Mouse (Mus musculus) myocyte (in vitro differentiated cells): ENCODE measurements around the gene Aqp1. TPM values are rescaled to one million over a fixed set of nuclear protein-coding genes. Genes with fewer than 3 reads are reported as not detected.
A peak's percentile ranks its signal among the peaks of the same experiment; 100 is the strongest.

Experiments
- H3K27me3 ChIP-seq: one replicate; pipeline ENCODE4 v1.6.1; 2011; ENCODE audit not compliant: control insufficient read depth, insufficient read depth, insufficient read length
- H3K36me3 ChIP-seq: one replicate; pipeline ENCODE4 v1.6.1; 2011; ENCODE audit not compliant: control insufficient read depth, insufficient read depth
- H3K4me2 ChIP-seq: one replicate; pipeline ENCODE4 v1.6.1; 2011; ENCODE audit warnings: low read depth, control low read depth
- H3K4me3 ChIP-seq: one replicate; pipeline ENCODE4 v1.5.1; 2011; ENCODE audit warnings: mild to moderate bottlenecking, control low read depth, moderate library complexity
- H3K79me2 ChIP-seq: one replicate; pipeline ENCODE4 v1.6.1; 2011; ENCODE audit not compliant: control insufficient read depth, insufficient read depth
- H3ac ChIP-seq: one replicate; pipeline ENCODE4 v1.6.1; 2011; ENCODE audit not compliant: control insufficient read depth, insufficient read length
- CEBPB ChIP-seq: IDR thresholded peaks from 2 replicates; pipeline ENCODE4 v1.6.1; 2011; ENCODE audit warnings: mild to moderate bottlenecking, moderate library complexity; ENCODE audit not compliant: poor library complexity, insufficient read depth, severe bottlenecking
- E2F4 ChIP-seq: IDR thresholded peaks from one replicate; pipeline ENCODE4 v1.6.1; 2011; ENCODE audit warnings: mild to moderate bottlenecking, control low read depth, moderate library complexity; ENCODE audit not compliant: insufficient read depth
- MAX ChIP-seq: IDR thresholded peaks from one replicate; pipeline ENCODE4 v1.6.1; 2011; ENCODE audit warnings: low read depth, mild to moderate bottlenecking, control low read depth
- MYOD1 ChIP-seq, 3 experiments: IDR thresholded peaks; one replicate each; pipeline ENCODE4 v1.6.1; 2011; ENCODE audit warnings: control low read depth in 2 of 3, low read depth in 2 of 3, mild to moderate bottlenecking in 2 of 3, moderate library complexity in 1 of 3; ENCODE audit not compliant: insufficient read length in 2 of 3, control insufficient read depth in 1 of 3
- MYOG ChIP-seq, 3 experiments: IDR thresholded peaks; one replicate each; pipeline ENCODE4 v1.6.1; 2011; ENCODE audit warnings: control low read depth in 2 of 3, low read depth in 2 of 3, mild to moderate bottlenecking in 2 of 3; ENCODE audit not compliant: insufficient read length in 2 of 3, control insufficient read depth in 1 of 3, insufficient read depth in 1 of 3
- POLR2A ChIP-seq: IDR thresholded peaks from one replicate; pipeline ENCODE4 v1.6.1; 2011; ENCODE audit warnings: low read depth, mild to moderate bottlenecking, control low read depth, moderate library complexity; ENCODE audit not compliant: insufficient read length
- POLR2AphosphoS2 ChIP-seq: IDR thresholded peaks from one replicate; pipeline ENCODE4 v1.6.1; 2011; ENCODE audit warnings: low read depth, control low read depth; ENCODE audit not compliant: insufficient read length
- REST ChIP-seq: IDR thresholded peaks from one replicate; pipeline ENCODE4 v1.6.1; 2011; ENCODE audit warnings: mild to moderate bottlenecking, control low read depth, moderate library complexity; ENCODE audit not compliant: insufficient read depth, insufficient read length
- SRF ChIP-seq: IDR thresholded peaks from one replicate; pipeline ENCODE4 v1.6.1; 2011; ENCODE audit warnings: low read depth; ENCODE audit not compliant: control insufficient read depth, insufficient read length
- TCF12 ChIP-seq: IDR thresholded peaks from one replicate; pipeline ENCODE4 v1.6.1; 2011; ENCODE audit warnings: mild to moderate bottlenecking, control low read depth; ENCODE audit not compliant: poor library complexity, insufficient read depth, severe bottlenecking
- TCF3 ChIP-seq: IDR thresholded peaks from one replicate; pipeline ENCODE4 v1.6.1; 2011; ENCODE audit warnings: low read depth, control low read depth; ENCODE audit not compliant: insufficient read length
- USF1 ChIP-seq: IDR thresholded peaks from one replicate; pipeline ENCODE4 v1.6.1; 2011; ENCODE audit warnings: low read depth, mild to moderate bottlenecking, control low read depth, moderate library complexity
- polyA plus RNA-seq: library from polyadenylated mRNA; unstranded; fragments of >200 nt; fragmentation: generic; extraction: Trizol; gene quantifications from one replicate; pipeline ENCODE4 v1.2.1, GENCODE M21; 2012; ENCODE audit warnings: missing spikeins

Aqp1 gene
- polyA plus RNA-seq, 1 experiment, result 32.0 TPM

DNA sequence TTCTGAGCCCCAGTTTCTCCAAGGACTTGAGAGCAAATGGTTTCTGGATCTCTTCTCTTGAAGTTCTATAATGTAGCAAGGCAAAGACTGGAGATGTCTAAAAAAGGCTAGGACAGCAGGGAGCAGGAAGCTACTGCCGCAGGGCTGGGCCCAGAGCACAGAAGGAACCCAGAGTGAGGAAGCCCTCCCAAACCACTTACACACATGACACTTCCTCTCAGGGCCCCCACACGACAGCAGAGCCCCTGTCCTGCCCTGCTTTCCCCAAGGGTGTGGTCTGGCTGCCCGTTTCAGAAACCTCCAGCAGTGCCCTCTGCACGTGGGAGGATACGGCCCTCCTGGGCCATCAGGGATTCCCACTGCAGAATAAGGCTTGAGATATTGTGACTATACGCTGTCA lies 4.9 kb upstream of the Aqp1 start:
- Histone ChIP-seq H3K36me3 (no peaks in the 10 kb centered on the region), H3K27me3 (no peaks in the 10 kb centered on the region), H3ac (no peak overlapping the region), H3K4me3 (no peak overlapping the region), H3K4me2 (no peak overlapping the region), H3K79me2 (no peaks in the 10 kb centered on the region)
- no peak for TF ChIP-seq MYOD1 (IDR thresholded peaks at IDR 0.05; ENCODE audit: control insufficient read depth in 1 of 3, insufficient read length in 2 of 3, low read depth in 2 of 3)
- no peak for TF ChIP-seq POLR2AphosphoS2
- TF ChIP-seq MYOG (IDR thresholded peaks at IDR 0.05; ENCODE audit: control insufficient read depth in 1 of 3, insufficient read depth in 1 of 3, insufficient read length in 2 of 3, low read depth in 2 of 3), result no peak
- TF ChIP-seq TCF12, result no peak
- no peak for TF ChIP-seq MAX
- TF ChIP-seq USF1, result no peak

DNA sequence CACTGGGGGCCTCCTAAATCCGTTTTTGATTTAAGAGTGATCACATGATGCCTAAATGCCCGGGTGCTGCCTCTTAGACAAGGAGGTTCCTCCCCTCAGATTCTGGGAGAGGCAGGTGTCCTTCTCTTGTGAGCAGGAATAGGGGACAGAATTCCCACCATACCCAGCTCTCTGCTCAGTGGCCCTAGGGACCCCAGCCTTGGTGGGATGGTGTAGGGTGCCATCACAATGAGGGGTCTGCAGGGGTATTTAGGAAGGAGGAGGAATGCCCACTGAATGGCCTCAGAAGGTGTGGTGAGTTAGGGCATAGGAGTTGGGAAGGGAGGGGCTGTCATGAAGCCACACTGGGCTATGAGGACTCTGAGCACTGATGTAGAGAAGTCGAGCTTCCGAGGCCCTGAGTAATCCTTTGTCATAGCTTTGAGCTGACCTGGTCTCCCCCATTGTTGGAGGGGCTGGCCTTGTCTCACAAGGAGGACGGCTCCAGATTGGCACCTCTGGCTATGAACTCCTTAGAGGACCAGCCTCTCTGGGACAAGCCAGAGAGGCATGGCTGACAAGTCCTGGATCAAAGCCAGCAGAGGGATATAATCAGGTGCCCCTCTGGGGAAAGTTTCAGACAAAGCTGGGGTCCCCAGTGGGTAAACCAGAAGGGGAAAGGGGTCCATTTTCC lies 4.0 kb upstream of the Aqp1 start:
- H3K36me3 ChIP-seq, result no peaks in the 10 kb centered on the region
- no peak overlapping the region for H3ac ChIP-seq
- H3K27me3 ChIP-seq, result no peaks in the 10 kb centered on the region
- no peak overlapping the region for H3K4me3 ChIP-seq
- no peak for TF ChIP-seq MAX
- TF ChIP-seq TCF12, result no peak
- no peak for TF ChIP-seq POLR2AphosphoS2
- TF ChIP-seq E2F4, result no peak
- TF ChIP-seq MYOG (IDR thresholded peaks at IDR 0.05; ENCODE audit: control insufficient read depth in 1 of 3, insufficient read depth in 1 of 3, insufficient read length in 2 of 3, low read depth in 2 of 3), result no peak
- H3K4me2 ChIP-seq, result no peak overlapping the region
- H3K79me2 ChIP-seq, result no peaks in the 10 kb centered on the region

DNA sequence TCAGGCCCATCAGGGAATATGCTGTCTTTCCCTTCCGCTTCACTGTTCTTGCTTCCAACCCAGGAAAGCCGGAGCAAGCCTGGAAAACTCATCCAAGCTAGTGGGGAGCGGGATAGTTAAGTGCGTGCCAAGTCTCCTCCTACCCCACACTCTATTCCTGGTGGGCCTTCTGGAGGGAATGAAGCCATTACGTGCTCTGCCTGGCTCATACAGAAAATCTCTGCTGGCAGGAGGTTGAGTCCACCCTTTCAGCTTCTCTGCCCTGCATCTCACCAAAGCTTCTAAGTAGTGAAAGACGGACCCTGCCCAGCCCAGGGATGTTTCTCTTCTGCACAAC lies 3.5 kb upstream of the Aqp1 start:
- no peak overlapping the region for H3K4me2 ChIP-seq
- no peak for TF ChIP-seq POLR2AphosphoS2
- no peak for TF ChIP-seq E2F4
- no peak for TF ChIP-seq CEBPB
- TF ChIP-seq MAX, result no peak
- no peak for TF ChIP-seq USF1
- TF ChIP-seq SRF, result no peak
- no peak for TF ChIP-seq TCF12
- TF ChIP-seq TCF3, result no peak
- no peak for TF ChIP-seq POLR2A
- H3K36me3 ChIP-seq, result no peaks in the 10 kb centered on the region

DNA sequence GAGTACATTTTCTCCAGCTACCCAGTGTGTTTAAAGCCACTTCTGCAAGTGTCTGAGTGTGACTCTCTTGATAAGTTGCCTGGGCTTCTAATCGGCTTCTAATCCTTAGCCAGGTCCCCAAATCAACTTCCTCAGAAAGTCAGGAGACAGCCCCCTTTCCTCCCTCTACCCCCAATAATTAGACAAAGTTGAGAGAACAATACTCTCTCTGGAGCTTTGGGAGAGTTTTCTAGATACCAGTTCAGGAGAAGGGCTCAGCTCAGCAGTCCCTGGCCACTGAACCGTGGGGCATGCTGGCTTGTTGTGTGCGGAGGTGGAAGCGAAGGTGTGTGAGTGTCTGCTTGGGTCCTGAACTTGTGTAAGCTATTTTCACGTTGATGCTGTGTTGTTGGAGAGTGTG lies 1.0 kb downstream of the Aqp1 start:
- Histone ChIP-seq H3K36me3 (no peaks in the 10 kb centered on the region), H3K4me3 (peak overlapping the region; percentile 15), H3ac (no peak overlapping the region), H3K27me3 (no peaks in the 10 kb centered on the region), H3K4me2 (peak overlapping the region; percentile 74), H3K79me2 (no peaks in the 10 kb centered on the region)
- no peak for TF ChIP-seq MYOD1 (IDR thresholded peaks at IDR 0.05; ENCODE audit: control insufficient read depth in 1 of 3, insufficient read length in 2 of 3, low read depth in 2 of 3)
- TF ChIP-seq E2F4, result no peak
- TF ChIP-seq REST, result no peak
- TF ChIP-seq POLR2A, result no peak
- no peak for TF ChIP-seq TCF3
- TF ChIP-seq SRF, result no peak
- TF ChIP-seq MYOG (IDR thresholded peaks at IDR 0.05; ENCODE audit: control insufficient read depth in 1 of 3, insufficient read depth in 1 of 3, insufficient read length in 2 of 3, low read depth in 2 of 3), result no peak
- no peak for TF ChIP-seq USF1
- no peak for TF ChIP-seq TCF12
- no peak for TF ChIP-seq CEBPB

More for the DNA sequence above, 3.5 kb upstream of the Aqp1 start:
- Histone ChIP-seq H3K27me3 (no peaks in the 10 kb centered on the region), H3K4me3 (no peak overlapping the region), H3K79me2 (no peaks in the 10 kb centered on the region), H3ac (no peak overlapping the region)

DNA sequence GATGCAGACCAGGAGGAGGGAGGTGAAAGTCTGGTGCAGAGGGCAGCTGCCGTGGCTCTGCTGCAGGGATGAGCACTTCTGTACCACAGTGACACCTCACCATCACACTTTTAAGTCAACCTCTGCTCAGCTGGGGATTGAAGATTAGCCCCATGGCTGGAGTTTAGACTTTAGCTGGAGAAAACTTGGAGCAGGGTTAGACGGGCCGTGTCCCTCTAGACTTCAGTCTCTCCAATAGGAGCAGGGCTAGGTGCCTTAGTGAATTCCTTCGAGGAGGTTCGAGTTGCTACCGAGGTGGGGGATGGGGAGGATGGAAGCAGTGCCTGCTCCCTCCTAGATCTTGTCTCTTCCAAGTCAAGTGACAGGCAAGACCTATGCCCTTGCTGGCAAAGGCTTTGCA lies 1.8 kb downstream of the Aqp1 start:
- Histone ChIP-seq H3K79me2 (no peaks in the 10 kb centered on the region), H3K4me2 (peak overlapping the region; percentile 74), H3K36me3 (no peaks in the 10 kb centered on the region), H3K4me3 (peak overlapping the region; percentile 15), H3ac (no peak overlapping the region), H3K27me3 (no peaks in the 10 kb centered on the region)
- no peak for TF ChIP-seq TCF3
- TF ChIP-seq POLR2AphosphoS2, result no peak
- no peak for TF ChIP-seq TCF12
- TF ChIP-seq REST, result no peak
- TF ChIP-seq MAX, result no peak
- TF ChIP-seq MYOG (IDR thresholded peaks at IDR 0.05; ENCODE audit: control insufficient read depth in 1 of 3, insufficient read depth in 1 of 3, insufficient read length in 2 of 3, low read depth in 2 of 3), result no peak
- no peak for TF ChIP-seq POLR2A
- TF ChIP-seq SRF, result no peak
- TF ChIP-seq CEBPB, result no peak
